Mouse (Mus musculus): ENCODE measurements around the gene Nap1l2. TPM values are rescaled to one million over a fixed set of nuclear protein-coding genes. Genes with fewer than 3 reads are reported as not detected.
"Not testable (repeated sequence)": the region's sequence is repeated elsewhere in the genome, so short reads cannot be mapped to it uniquely, and the experiment has no call there.

The Nap1l2 gene
- polyA plus RNA-seq (2015; fragmentation: Nextera tagmentation; extraction: Ambion mirVana) = 2.6 and 2.7 TPM in 2 replicates

DNA sequence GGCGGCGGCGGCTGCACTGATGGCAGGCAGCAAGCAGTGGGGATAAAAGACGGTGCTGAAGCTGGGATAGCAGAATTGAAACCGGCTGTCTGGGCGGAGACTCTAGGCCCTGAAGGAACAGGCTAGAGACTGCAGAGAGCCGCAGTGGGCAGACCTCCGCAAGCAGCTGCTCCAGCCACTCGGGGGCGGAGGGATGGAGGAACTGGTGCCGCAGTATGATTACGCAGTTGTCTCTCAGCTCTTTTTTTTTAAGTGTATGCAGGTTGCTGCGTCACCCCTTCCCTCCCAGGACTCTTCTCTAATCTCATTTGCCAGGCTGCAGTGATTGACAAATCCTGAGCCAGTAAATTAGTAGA is at the start of gene Nap1l2:
TSS of gene Nap1l2 (minus strand) at position 210 of the 356 bp plus-strand sequence.
- H3K4me2 ChIP-seq (replicated peaks) = peak within 1 kb of the TSS; percentile 65
- no peaks in the 10 kb centered on the region for H3K36me3 ChIP-seq
- 0 out of 2 replicates have a peak within 1 kb of the TSS, but pooled peaks have one; percentile 35 for H3K9ac ChIP-seq
- ATAC-seq (ENCODE audit: low FRiP score, low read depth) = peak; percentile 64; the same call in 1 of the 2 replicates
- no peak within 1 kb of the TSS for H3K27ac ChIP-seq
- WGBS = 20% methylated on average over 13 of the region's 13 CpGs
- H3K4me1 ChIP-seq = no peaks in the 10 kb centered on the region
- H3K9me3 ChIP-seq = no peaks in the 10 kb centered on the region
- peaks cover 41% of the 10 kb centered on the region for H3K27me3 ChIP-seq
- H3K4me3 ChIP-seq = peak within 1 kb of the TSS; percentile 48

DNA sequence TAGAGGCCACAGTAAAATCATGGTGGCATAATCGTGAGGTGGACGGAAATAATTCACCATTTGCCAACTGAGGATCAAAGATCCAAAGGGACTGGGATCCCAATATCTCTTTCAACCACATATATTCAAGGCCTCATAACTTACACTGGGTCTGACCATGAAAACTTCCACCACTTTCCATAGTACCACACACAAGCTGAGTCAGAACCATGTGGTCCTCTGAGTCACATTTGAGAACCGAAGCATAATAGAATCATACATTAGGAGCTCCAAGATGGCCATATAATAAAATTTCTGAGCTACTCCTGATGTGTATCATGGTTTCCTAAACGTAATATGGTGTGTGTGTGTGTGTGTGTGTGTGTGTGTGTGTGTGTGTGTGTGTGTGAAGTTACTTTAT is 28.8 kb upstream of the Nap1l2 start:
- no peak overlapping the region for H3K4me3 ChIP-seq
- H3K27me3 ChIP-seq = peaks cover 19% of the 10 kb centered on the region; the same call in 1 of the 2 replicates
- H3K36me3 ChIP-seq = no peaks in the 10 kb centered on the region
- no peak overlapping the region for H3K4me2 ChIP-seq (replicated peaks)
- no peaks in the 10 kb centered on the region for H3K4me1 ChIP-seq
- 74% methylated on average over 4 of the region's 4 CpGs for WGBS
- no peak overlapping the region for H3K9ac ChIP-seq
- ATAC-seq (ENCODE audit: low FRiP score, low read depth) = no peak
- H3K9me3 ChIP-seq = no peaks in the 10 kb centered on the region
- H3K27ac ChIP-seq = no peak overlapping the region

GRCm38 (mm10) chrX:103186829-103187228 is 389 bp upstream of the Nap1l2 start:
- H3K9me3 ChIP-seq = no peaks in the 10 kb centered on the region
- no peaks in the 10 kb centered on the region for H3K36me3 ChIP-seq
- H3K9ac ChIP-seq = no peak overlapping the region
- H3K27me3 ChIP-seq = peaks cover 38% of the 10 kb centered on the region
- H3K27ac ChIP-seq = no peak overlapping the region
- no peak for ATAC-seq (ENCODE audit: low FRiP score, low read depth)
- no peaks in the 10 kb centered on the region for H3K4me1 ChIP-seq
- peak overlapping the region; percentile 48 for H3K4me3 ChIP-seq
- WGBS = 44% methylated on average over 1 of the region's 1 CpGs
- H3K4me2 ChIP-seq (replicated peaks) = peak overlapping the region; percentile 65

- Histone ChIP-seq H3K9ac (0 out of 2 replicates have a peak overlapping the region, but pooled peaks have one; percentile 35), H3K4me2 (replicated peaks) (peak overlapping the region; percentile 65), H3K4me3 (peak overlapping the region; percentile 48), H3K27me3 (peaks cover 46% of the 10 kb centered on the region), H3K4me1 (no peaks in the 10 kb centered on the region), H3K27ac (no peak overlapping the region), H3K36me3 (no peaks in the 10 kb centered on the region), H3K9me3 (no peaks in the 10 kb centered on the region)
- WGBS = 14% methylated on average over 20 of the region's 20 CpGs
- no peak for ATAC-seq (ENCODE audit: low FRiP score, low read depth)
Observed at GRCm38 (mm10) chrX:103185781-103186430, 534 bp downstream of the Nap1l2 start.

DNA sequence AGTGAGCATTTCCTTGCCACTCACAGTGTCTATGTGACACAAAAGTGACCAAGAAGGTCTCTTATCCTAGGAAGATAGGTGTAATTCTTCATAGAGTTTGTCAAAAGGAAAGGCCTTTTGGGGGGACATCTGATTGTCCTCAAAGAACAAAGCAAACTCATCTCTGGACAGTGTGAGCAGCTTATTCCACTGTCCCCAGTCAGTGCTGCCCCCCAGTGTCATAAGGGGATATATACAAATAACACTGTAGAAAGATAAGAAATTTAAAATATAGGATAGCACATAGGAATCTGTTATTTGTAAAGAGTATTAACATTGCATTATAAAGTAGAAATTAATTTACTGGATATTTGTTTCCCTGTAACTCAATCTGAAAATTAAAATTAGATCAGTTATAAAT is 2.9 kb downstream of the Nap1l2 start:
- H3K4me2 ChIP-seq (replicated peaks) = no peak overlapping the region
- no peaks in the 10 kb centered on the region for H3K4me1 ChIP-seq
- no peak overlapping the region for H3K9ac ChIP-seq
- no peak for ATAC-seq (ENCODE audit: low FRiP score, low read depth)
- H3K27me3 ChIP-seq = peaks cover 46% of the 10 kb centered on the region
- H3K9me3 ChIP-seq = no peaks in the 10 kb centered on the region
- H3K4me3 ChIP-seq = no peak overlapping the region
- H3K36me3 ChIP-seq = no peaks in the 10 kb centered on the region
- H3K27ac ChIP-seq = no peak overlapping the region

GRCm38 (mm10) chrX:103179771-103180558 is 6.5 kb downstream of the Nap1l2 start:
- no peak overlapping the region for H3K4me2 ChIP-seq (replicated peaks)
- no peak overlapping the region for H3K4me3 ChIP-seq
- H3K27ac ChIP-seq = no peak overlapping the region
- H3K9me3 ChIP-seq = no peaks in the 10 kb centered on the region
- no peaks in the 10 kb centered on the region for H3K4me1 ChIP-seq
- no peak overlapping the region for H3K9ac ChIP-seq
- H3K27me3 ChIP-seq = peaks cover 27% of the 10 kb centered on the region
- H3K36me3 ChIP-seq = no peaks in the 10 kb centered on the region
- WGBS = 68% methylated on average over 4 of the region's 4 CpGs
- no peak for ATAC-seq (ENCODE audit: low FRiP score, low read depth)

DNA sequence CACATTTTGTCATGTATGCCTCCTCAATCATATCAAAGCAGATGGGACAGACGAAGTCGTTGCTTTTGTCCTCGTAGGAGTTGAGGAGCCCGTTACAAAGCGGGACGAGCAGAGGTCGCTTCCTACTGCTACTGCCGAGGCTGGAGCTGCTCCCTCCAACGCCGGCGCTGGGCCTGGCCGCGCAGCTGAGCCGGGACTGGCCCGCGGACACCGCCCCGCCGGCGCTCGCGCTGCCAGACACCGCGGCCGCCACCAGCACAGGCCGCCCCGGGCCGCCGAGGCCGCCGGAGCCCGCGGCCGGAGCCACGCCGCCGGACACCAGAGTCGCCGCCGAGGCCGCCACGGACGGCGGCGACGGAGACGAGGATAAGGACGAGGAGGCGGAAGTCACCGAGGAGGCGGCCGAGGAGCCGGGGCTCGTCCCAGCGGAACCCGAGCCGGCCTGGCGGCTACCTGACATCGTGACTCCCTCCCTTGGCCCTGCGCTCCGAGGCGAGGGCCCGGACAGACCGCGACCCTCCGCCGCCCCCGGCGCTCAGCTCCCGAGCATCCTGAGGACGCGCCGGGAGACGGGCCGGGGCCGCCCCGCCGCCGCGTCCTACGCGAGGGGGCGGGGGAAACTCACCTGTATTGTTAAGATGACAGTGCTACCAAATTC is 21.4 kb downstream of the Nap1l2 start:
- H3K27ac ChIP-seq, H3K36me3 ChIP-seq, H3K9ac ChIP-seq, H3K4me1 ChIP-seq, H3K9me3 ChIP-seq: not testable (repeated sequence)
- Histone ChIP-seq H3K4me2 (replicated peaks) (peak overlapping the region; percentile 48), H3K4me3 (peak overlapping the region; percentile 36), H3K27me3 (peaks cover 20% of the 10 kb centered on the region)
- peak; percentile 81; the same call in 1 of the 2 replicates for ATAC-seq (ENCODE audit: low FRiP score, low read depth)
- WGBS = 28% methylated on average over 23 of the region's 83 CpGs

DNA sequence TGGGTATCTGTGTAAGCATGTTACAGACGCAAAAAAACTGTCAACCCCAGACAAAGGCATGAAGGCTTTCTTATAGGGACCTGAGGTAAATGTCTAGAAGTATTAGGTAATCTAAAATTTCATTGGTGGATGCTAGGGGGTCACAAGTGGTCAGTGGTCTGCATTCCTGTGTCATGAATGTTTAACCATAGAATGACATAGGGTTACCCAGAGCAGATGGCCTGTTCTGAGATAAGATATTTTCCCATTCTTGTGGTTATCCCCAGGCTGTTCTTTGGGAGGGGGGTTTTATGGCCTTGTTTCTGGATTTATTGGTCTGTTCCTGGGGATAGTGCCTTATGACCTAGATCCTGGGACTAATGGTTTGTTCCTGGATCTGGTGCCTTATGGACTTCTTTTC is 30.3 kb downstream of the Nap1l2 start:
- ATAC-seq (ENCODE audit: low FRiP score, low read depth) = no peak
- Histone ChIP-seq H3K4me2 (replicated peaks) (no peak overlapping the region), H3K27me3 (peaks cover 41% of the 10 kb centered on the region), H3K4me3 (no peak overlapping the region), H3K27ac (no peak overlapping the region), H3K4me1 (no peaks in the 10 kb centered on the region), H3K36me3 (no peaks in the 10 kb centered on the region), H3K9me3 (no peaks in the 10 kb centered on the region), H3K9ac (no peak overlapping the region)
- WGBS = 48% methylated on average over 1 of the region's 1 CpGs

DNA sequence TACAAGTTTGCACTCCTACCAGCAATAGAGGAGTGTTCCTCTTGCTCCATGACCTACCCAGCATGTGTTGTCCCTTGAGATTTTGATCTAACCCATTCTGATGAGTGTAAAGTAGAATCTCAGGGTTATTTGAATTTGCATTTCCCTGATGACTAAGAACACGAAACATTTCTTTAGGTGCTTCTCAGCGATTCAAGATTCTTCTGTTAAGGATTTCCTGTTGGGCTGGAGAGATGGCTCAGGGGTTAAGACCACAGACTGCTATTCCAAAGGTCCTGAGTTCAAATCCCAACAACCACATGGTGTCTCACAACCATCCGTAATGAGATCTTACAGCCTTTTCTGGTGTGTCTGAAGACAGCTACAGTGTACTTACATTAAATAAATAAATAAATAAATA is 47.9 kb downstream of the Nap1l2 start:
- Histone ChIP-seq H3K9me3 (no peaks in the 10 kb centered on the region), H3K27ac (no peak overlapping the region), H3K27me3 (peaks cover 11% of the 10 kb centered on the region; the same call in 1 of the 2 replicates), H3K36me3 (no peaks in the 10 kb centered on the region), H3K9ac (no peak overlapping the region), H3K4me2 (replicated peaks) (no peak overlapping the region), H3K4me1 (no peaks in the 10 kb centered on the region), H3K4me3 (no peak overlapping the region)
- ATAC-seq (ENCODE audit: low FRiP score, low read depth) = no peak
- 83% methylated on average over 3 of the region's 3 CpGs for WGBS

Other genes starting within 250 kb of the Nap1l2 start
- gene Cdx4, start 134.8 kb upstream of the Nap1l2 start, polyA plus RNA-seq (2015; fragmentation: Nextera tagmentation; extraction: Ambion mirVana) = not detected in 2 replicates
- gene Chic1, start 169.8 kb upstream of the Nap1l2 start, polyA plus RNA-seq (2015; fragmentation: Nextera tagmentation; extraction: Ambion mirVana) = 3.8 TPM in 2 replicates
- 0.56 and 0.61 TPM in 2 replicates for gene Tsx, start 227.8 kb upstream of the Nap1l2 start, polyA plus RNA-seq (2015; fragmentation: Nextera tagmentation; extraction: Ambion mirVana)
- not detected in 2 replicates for gene Gm26992, start 235.4 kb upstream of the Nap1l2 start, polyA plus RNA-seq (2015; fragmentation: Nextera tagmentation; extraction: Ambion mirVana)

Measured in limb, embryonic 13.5 days (tissue).